Comparison of ENCODE assay signal across 17 mouse cellular contexts in genomic region chr11:94420991-94421390, GRCm38 (mm10). TPM values are rescaled to one million over a fixed set of nuclear protein-coding genes. Genes with fewer than 3 reads are reported as not detected.
DNase-seq lines count a peak whose midpoint lies in the region; ATAC-seq and TF ChIP-seq lines count a peak whose summit lies in the region.
"Had no signal": no experiment of that assay in that cellular context is flagged by ENCODE, and none has a peak within 500 bp of the region (broad histone marks: within the 10 kb centered on the region; RNA-seq: fewer than 3 reads in every experiment).

No protein-coding gene starts in this region.

- peak overlapping the region; percentile 39; the same call in 1 of the 2 replicates for H3K27ac ChIP-seq in forebrain, embryonic 15.5 days (replicated peaks)
- no peak overlapping the region for H3K27ac ChIP-seq in forebrain, postnatal 0 days (ENCODE audit: low read depth, low read length)
- H3K27ac ChIP-seq in hindbrain, embryonic 12.5 days = no peak overlapping the region
- no peak overlapping the region for H3K27ac ChIP-seq in hindbrain, embryonic 14.5 days
- 0 out of 2 replicates have a peak overlapping the region, but pooled peaks have one; percentile 26 for H3K27ac ChIP-seq in midbrain, embryonic 14.5 days (replicated peaks; ENCODE audit: low read depth, low read length)
- no peak overlapping the region for H3K27ac ChIP-seq in midbrain, postnatal 0 days (ENCODE audit: low read depth, low read length)
- H3K27ac ChIP-seq: layer of hippocampus, adult 2 months; left cerebral cortex, adult 2 months; limb, embryonic 13.5 days; liver, embryonic 12.5 days; midbrain, embryonic 12.5 days; neural tube, embryonic 15.5 days had no signal

- H3K27me3 ChIP-seq in forebrain, embryonic 15.5 days = no peaks in the 10 kb centered on the region
- H3K27me3 ChIP-seq in forebrain, postnatal 0 days (ENCODE audit: insufficient read depth, low read length) = no peaks in the 10 kb centered on the region
- H3K27me3 ChIP-seq in hindbrain, embryonic 12.5 days = peaks cover 3% of the 10 kb centered on the region; the same call in 1 of the 2 replicates
- 0 out of 2 replicates have a peak, but pooled peaks cover 4% of the 10 kb centered on the region for H3K27me3 ChIP-seq in hindbrain, embryonic 14.5 days (ENCODE audit: control insufficient read depth, insufficient read depth, low read length)
- no peaks in the 10 kb centered on the region for H3K27me3 ChIP-seq in midbrain, embryonic 14.5 days (ENCODE audit: control insufficient read depth, insufficient read depth, low read length)
- H3K27me3 ChIP-seq in midbrain, postnatal 0 days (ENCODE audit: insufficient read depth, low read length) = no peaks in the 10 kb centered on the region
- H3K27me3 ChIP-seq: limb, embryonic 13.5 days; neural tube, embryonic 15.5 days had no signal

- ATAC-seq in forebrain, embryonic 15.5 days (replicated peaks) = no peak
- no peak for ATAC-seq in forebrain, postnatal 0 days
- no peak for ATAC-seq in hindbrain, embryonic 12.5 days (ENCODE audit: low FRiP score)
- ATAC-seq in hindbrain, embryonic 14.5 days (ENCODE audit: low FRiP score) = no peak
- no peak for ATAC-seq in midbrain, embryonic 14.5 days (ENCODE audit: low FRiP score, low TSS enrichment)
- no peak for ATAC-seq in midbrain, postnatal 0 days (ENCODE audit: low FRiP score)
- ATAC-seq: intestine, embryonic 16.5 days; liver, embryonic 12.5 days; liver, postnatal 0 days had no signal

- H3K36me3 ChIP-seq in forebrain, embryonic 15.5 days = 0 out of 2 replicates have a peak, but pooled peaks cover 2% of the 10 kb centered on the region
- H3K36me3 ChIP-seq in forebrain, postnatal 0 days (ENCODE audit: insufficient read depth) = peaks cover 34% of the 10 kb centered on the region
- peaks cover 38% of the 10 kb centered on the region for H3K36me3 ChIP-seq in hindbrain, embryonic 12.5 days
- H3K36me3 ChIP-seq in hindbrain, embryonic 14.5 days (replicated peaks; ENCODE audit: control insufficient read depth, insufficient read depth) = peaks cover 50% of the 10 kb centered on the region
- H3K36me3 ChIP-seq in midbrain, embryonic 14.5 days (ENCODE audit: control insufficient read depth, insufficient read depth, low read length) = peaks cover 38% of the 10 kb centered on the region
- H3K36me3 ChIP-seq in midbrain, postnatal 0 days (ENCODE audit: insufficient read depth, low read length) = peaks cover 40% of the 10 kb centered on the region
- H3K36me3 ChIP-seq: liver, embryonic 12.5 days had no signal

- no peak for DNase-seq in forebrain, postnatal 0 days
- no peak for DNase-seq in hindbrain, embryonic 14.5 days (ENCODE audit: low spot score)
- no peak for DNase-seq in midbrain, embryonic 14.5 days
- DNase-seq in midbrain, postnatal 0 days (ENCODE audit: low spot score) = no peak
- no peak for DNase-seq in left cerebral cortex, postnatal 36 days (ENCODE audit: low spot score in 2 of 2)
- DNase-seq: gastrocnemius, postnatal 25 days; heart, adult 11 months; liver, postnatal 0 days had no signal

- no peak overlapping the region for H3K4me3 ChIP-seq in forebrain, embryonic 15.5 days
- no peak overlapping the region for H3K4me3 ChIP-seq in forebrain, postnatal 0 days (ENCODE audit: low read depth, low read length)
- H3K4me3 ChIP-seq in hindbrain, embryonic 12.5 days = no peak overlapping the region
- no peak overlapping the region for H3K4me3 ChIP-seq in hindbrain, embryonic 14.5 days (replicated peaks; ENCODE audit: low read length)
- no peak overlapping the region for H3K4me3 ChIP-seq in midbrain, embryonic 14.5 days (replicated peaks; ENCODE audit: low read depth, low read length)
- no peak overlapping the region for H3K4me3 ChIP-seq in midbrain, postnatal 0 days (ENCODE audit: low read depth, low read length)
- H3K4me3 ChIP-seq: layer of hippocampus, adult 2 months; left cerebral cortex, adult 2 months; limb, embryonic 13.5 days; liver, embryonic 12.5 days; midbrain, embryonic 12.5 days; neural tube, embryonic 15.5 days had no signal

- no peak for TF ChIP-seq CTCF in forebrain, postnatal 0 days (IDR thresholded peaks at IDR 0.05; ENCODE audit: low read depth)
- no peak for TF ChIP-seq CTCF in midbrain, postnatal 0 days (IDR thresholded peaks at IDR 0.05)

- no peaks in the 10 kb centered on the region for H3K9me3 ChIP-seq in forebrain, embryonic 15.5 days
- no peaks in the 10 kb centered on the region for H3K9me3 ChIP-seq in forebrain, postnatal 0 days (ENCODE audit: low read length)
- H3K9me3 ChIP-seq in hindbrain, embryonic 12.5 days (replicated peaks) = no peaks in the 10 kb centered on the region
- H3K9me3 ChIP-seq in hindbrain, embryonic 14.5 days (ENCODE audit: control insufficient read depth, low read length) = no peaks in the 10 kb centered on the region
- no peaks in the 10 kb centered on the region for H3K9me3 ChIP-seq in midbrain, embryonic 14.5 days (ENCODE audit: control insufficient read depth, low read length)
- H3K9me3 ChIP-seq in midbrain, postnatal 0 days (ENCODE audit: low read length) = no peaks in the 10 kb centered on the region
- H3K9me3 ChIP-seq: limb, embryonic 13.5 days; liver, embryonic 12.5 days; midbrain, embryonic 12.5 days; neural tube, embryonic 15.5 days had no signal

- WGBS in forebrain, embryonic 15.5 days = 77% methylated on average over 6 of the region's 6 CpGs
- WGBS in forebrain, postnatal 0 days = 66% methylated on average over 6 of the region's 6 CpGs
- WGBS in hindbrain, embryonic 12.5 days = 68% methylated on average over 6 of the region's 6 CpGs
- 63% methylated on average over 6 of the region's 6 CpGs for WGBS in hindbrain, embryonic 14.5 days
- WGBS in midbrain, embryonic 14.5 days = 77% methylated on average over 6 of the region's 6 CpGs
- WGBS in midbrain, postnatal 0 days = 68% methylated on average over 6 of the region's 6 CpGs

- intact Hi-C loops in left cerebral cortex, postnatal 36 days (cut with DNase I) = loop anchor here (1.0 to 5.0 kb wide), 3 partner anchors 51 to 126 kb away; partner anchors contain the start of genes Cacna1g, Rsad1 and Spata20

- peaks cover 17% of the 10 kb centered on the region for H3K4me1 ChIP-seq in forebrain, embryonic 15.5 days
- 0 out of 2 replicates have a peak, but pooled peaks cover 3% of the 10 kb centered on the region for H3K4me1 ChIP-seq in forebrain, postnatal 0 days (ENCODE audit: insufficient read depth)
- H3K4me1 ChIP-seq in hindbrain, embryonic 12.5 days = peaks cover 61% of the 10 kb centered on the region
- no peaks in the 10 kb centered on the region for H3K4me1 ChIP-seq in hindbrain, embryonic 14.5 days (replicated peaks; ENCODE audit: control insufficient read depth, insufficient read depth, low read length)
- H3K4me1 ChIP-seq in midbrain, embryonic 14.5 days (ENCODE audit: control insufficient read depth, insufficient read depth, low read length) = peaks cover 31% of the 10 kb centered on the region
- H3K4me1 ChIP-seq in midbrain, postnatal 0 days (ENCODE audit: insufficient read depth, low read length) = 0 out of 2 replicates have a peak, but pooled peaks cover 3% of the 10 kb centered on the region
- H3K4me1 ChIP-seq: liver, embryonic 12.5 days had no signal

- H3K9ac ChIP-seq in forebrain, embryonic 15.5 days (replicated peaks) = no peak overlapping the region
- H3K9ac ChIP-seq in forebrain, postnatal 0 days = no peak overlapping the region
- 0 out of 2 replicates have a peak overlapping the region, but pooled peaks have one; percentile 9 for H3K9ac ChIP-seq in hindbrain, embryonic 12.5 days
- no peak overlapping the region for H3K9ac ChIP-seq in hindbrain, embryonic 14.5 days
- H3K9ac ChIP-seq in midbrain, embryonic 14.5 days (replicated peaks; ENCODE audit: low read length) = no peak overlapping the region
- no peak overlapping the region for H3K9ac ChIP-seq in midbrain, postnatal 0 days (replicated peaks; ENCODE audit: low read length, poor library complexity, severe bottlenecking)
- H3K9ac ChIP-seq: limb, embryonic 13.5 days; liver, embryonic 12.5 days; liver, postnatal 0 days; midbrain, embryonic 12.5 days; neural tube, embryonic 15.5 days had no signal

- H3K4me2 ChIP-seq in forebrain, embryonic 15.5 days (replicated peaks) = no peak overlapping the region
- H3K4me2 ChIP-seq in forebrain, postnatal 0 days (ENCODE audit: low read depth) = no peak overlapping the region
- no peak overlapping the region for H3K4me2 ChIP-seq in hindbrain, embryonic 12.5 days (replicated peaks)
- no peak overlapping the region for H3K4me2 ChIP-seq in hindbrain, embryonic 14.5 days (replicated peaks)
- H3K4me2 ChIP-seq in midbrain, embryonic 14.5 days (ENCODE audit: low read length) = no peak overlapping the region
- H3K4me2 ChIP-seq in midbrain, postnatal 0 days (ENCODE audit: low read depth, low read length, poor library complexity, severe bottlenecking) = no peak overlapping the region
- H3K4me2 ChIP-seq: limb, embryonic 13.5 days; liver, embryonic 12.5 days; midbrain, embryonic 12.5 days; neural tube, embryonic 15.5 days had no signal

RNA-seq across cellular contexts. Expression of gene Abcc3, which starts 28.2 kb away (rescaled TPM):
- 0.60 and 0.66 TPM in 2 replicates for polyA plus RNA-seq in forebrain, embryonic 15.5 days (2015; fragmentation: Nextera tagmentation; extraction: Ambion mirVana)
- total RNA-seq in forebrain, postnatal 0 days (2014; rRNA removed) = 1.1 and 1.6 TPM in 2 replicates
- polyA plus RNA-seq in forebrain, postnatal 0 days (2015; fragmentation: Nextera tagmentation; extraction: Ambion mirVana) = 0.97 and 0.98 TPM in 2 replicates
- 0.81 and 1.2 TPM in 2 replicates for polyA plus RNA-seq in hindbrain, embryonic 12.5 days (2016; fragmentation: Nextera tagmentation; extraction: Ambion mirVana)
- polyA plus RNA-seq in hindbrain, embryonic 14.5 days (2014; fragmentation: Nextera tagmentation; extraction: Ambion mirVana) = 0.85 and 1.1 TPM in 2 replicates
- polyA plus RNA-seq in midbrain, embryonic 14.5 days (2014; fragmentation: Nextera tagmentation; extraction: Ambion mirVana) = 0.19 and 0.50 TPM in 2 replicates
- 1.7 and 3.6 TPM in 2 replicates for total RNA-seq in midbrain, postnatal 0 days (2014; rRNA removed)
- 0.72 and 0.99 TPM in 2 replicates for polyA plus RNA-seq in midbrain, postnatal 0 days (2015; fragmentation: Nextera tagmentation; extraction: Ambion mirVana)
- 1 to 10 TPM; 2.0 to 3.0 TPM for total RNA-seq in left cerebral cortex, postnatal 36 days (2021)

RNA-seq across cellular contexts. Expression of gene Cacna1g, which starts 53.0 kb away (rescaled TPM):
- 6.8 and 9.2 TPM in 2 replicates for polyA plus RNA-seq in forebrain, embryonic 15.5 days (2015; fragmentation: Nextera tagmentation; extraction: Ambion mirVana)
- total RNA-seq in forebrain, postnatal 0 days (2014; rRNA removed) = 47.1 and 62.9 TPM in 2 replicates
- 5.3 and 5.8 TPM in 2 replicates for polyA plus RNA-seq in forebrain, postnatal 0 days (2015; fragmentation: Nextera tagmentation; extraction: Ambion mirVana)
- polyA plus RNA-seq in hindbrain, embryonic 12.5 days (2016; fragmentation: Nextera tagmentation; extraction: Ambion mirVana) = 19.1 and 21.4 TPM in 2 replicates
- 18.6 and 22.8 TPM in 2 replicates for polyA plus RNA-seq in hindbrain, embryonic 14.5 days (2014; fragmentation: Nextera tagmentation; extraction: Ambion mirVana)
- polyA plus RNA-seq in midbrain, embryonic 14.5 days (2014; fragmentation: Nextera tagmentation; extraction: Ambion mirVana) = 20.1 and 22.7 TPM in 2 replicates
- total RNA-seq in midbrain, postnatal 0 days (2014; rRNA removed) = 94.6 and 131 TPM in 2 replicates
- 13.0 and 13.2 TPM in 2 replicates for polyA plus RNA-seq in midbrain, postnatal 0 days (2015; fragmentation: Nextera tagmentation; extraction: Ambion mirVana)
- total RNA-seq in left cerebral cortex, postnatal 36 days (2021) = 100 to 1,000 TPM in 1 of 2 experiments, 10 to 100 TPM in 1; 70.9 to 105 TPM

Comparison
In these comparisons a context has a peak if more than half of its experiments do, and no peak if none do; other contexts are left out.
1. H3K27ac ChIP-seq: peak in forebrain, embryonic 15.5 days (single experiment) and midbrain, embryonic 14.5 days (single experiment); none in forebrain, postnatal 0 days (single experiment), hindbrain, embryonic 12.5 days (single experiment), hindbrain, embryonic 14.5 days (single experiment) and midbrain, postnatal 0 days (single experiment).